Mouse (Mus musculus): Measurements from ENCODE around the gene F2.

DNA sequence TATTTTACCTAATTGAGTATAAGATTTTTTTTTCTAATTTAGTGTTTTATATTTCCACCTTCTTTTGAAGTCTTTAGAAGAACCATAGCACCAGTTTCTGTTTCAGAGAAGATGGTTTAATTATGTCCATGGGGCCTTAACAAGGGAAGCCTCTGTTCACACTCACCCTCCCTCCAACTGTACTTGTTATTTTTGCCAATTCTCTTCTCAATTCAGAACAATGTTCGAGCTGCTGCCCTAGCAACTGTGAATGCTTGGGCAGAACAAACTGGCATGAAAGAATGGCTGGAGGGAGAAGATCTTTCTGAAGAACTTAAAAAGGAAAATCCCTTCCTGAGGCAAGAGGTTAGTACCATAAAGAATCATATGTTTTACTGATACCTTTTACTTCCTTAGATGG lies 55.3 kb downstream of the F2 start:
- TF ChIP-seq CTCF (IDR thresholded peaks at IDR 0.05; ENCODE audit: extremely low read depth, insufficient read depth, low read length) = no peak
- no peak for TF ChIP-seq POLR2A (IDR thresholded peaks at IDR 0.05; ENCODE audit: extremely low read depth, insufficient read depth, low read length)

Measured in cortical plate, adult 2 months (tissue).